Mouse (Mus musculus) neural tube, embryonic 11.5 days (tissue): ENCODE data around the gene Spaar. TPM values are rescaled to one million over a fixed set of nuclear protein-coding genes. Genes with fewer than 3 reads are reported as not detected.

Experiments
- ATAC-seq: fragments of 200-750 bp; cut with Nextera tagmentation; 2 replicates; pipeline ENCODE4 v1.8.0; 2017; ENCODE audit warnings: moderate number of reproducible peaks, mild to moderate bottlenecking, moderate TSS enrichment, moderate library complexity; ENCODE audit not compliant: insufficient read depth, low FRiP score, low TSS enrichment
- DNase-seq: peaks from one replicate; pipeline ENCODE4 v3.0.0-alpha.2; 2015; ENCODE audit warnings: low spot score
- H3K27ac ChIP-seq: fragments of 300-500 bp; sonication (generic); 2 replicates; pipeline ENCODE4 v1.5.1; 2014; ENCODE audit warnings: low read depth, mild to moderate bottlenecking, low read length
- H3K27me3 ChIP-seq: fragments of 300-500 bp; sonication (generic); 2 replicates; pipeline ENCODE4 v1.6.1; 2014; ENCODE audit warnings: mild to moderate bottlenecking, low read length, mixed read lengths; ENCODE audit not compliant: control insufficient read depth, insufficient read depth
- H3K36me3 ChIP-seq: fragments of 300-500 bp; sonication (generic); 2 replicates; pipeline ENCODE4 v1.6.1; 2014; ENCODE audit warnings: mild to moderate bottlenecking, low read length, moderate library complexity, mixed read lengths; ENCODE audit not compliant: control insufficient read depth, insufficient read depth
- H3K4me1 ChIP-seq: fragments of 300-500 bp; sonication (generic); 2 replicates; pipeline ENCODE4 v1.6.1; 2014; ENCODE audit warnings: low read length, mixed read lengths; ENCODE audit not compliant: control insufficient read depth, insufficient read depth
- H3K4me2 ChIP-seq: fragments of 300-500 bp; sonication (generic); 2 replicates; pipeline ENCODE4 v1.6.1; 2014; ENCODE audit warnings: low read depth, mild to moderate bottlenecking, moderate library complexity
- H3K4me3 ChIP-seq: fragments of 300-500 bp; sonication (generic); 2 replicates; pipeline ENCODE4 v1.5.1; 2014; ENCODE audit warnings: low read depth, low read length
- H3K9ac ChIP-seq: fragments of 300-500 bp; sonication (generic); 2 replicates; pipeline ENCODE4 v1.6.1; 2014; ENCODE audit warnings: mild to moderate bottlenecking, low read length
- H3K9me3 ChIP-seq: fragments of 300-500 bp; sonication (generic); 2 replicates; pipeline ENCODE4 v1.6.1; 2016; ENCODE audit warnings: low read length; ENCODE audit not compliant: control insufficient read depth
- WGBS: fragments of 180-500 bp; shearing (Covaris S2); extraction: QIAGEN DNeasy Blood & Tissue Kit; methylation state at CpG from one replicate; pipeline ENCODE4 v1.1.7; 2014; 5-methylcytosine and 5-hydroxymethylcytosine counted together
- polyA plus RNA-seq: library from polyadenylated mRNA; unstranded; fragments of >200 nt; fragmentation: Nextera tagmentation; extraction: Ambion mirVana; gene quantifications from 2 replicates; pipeline ENCODE4 v1.2.1, GENCODE M21; 2014

Spaar gene
- polyA plus RNA-seq, 1 experiment from 2014 or later: not detected

DNA sequence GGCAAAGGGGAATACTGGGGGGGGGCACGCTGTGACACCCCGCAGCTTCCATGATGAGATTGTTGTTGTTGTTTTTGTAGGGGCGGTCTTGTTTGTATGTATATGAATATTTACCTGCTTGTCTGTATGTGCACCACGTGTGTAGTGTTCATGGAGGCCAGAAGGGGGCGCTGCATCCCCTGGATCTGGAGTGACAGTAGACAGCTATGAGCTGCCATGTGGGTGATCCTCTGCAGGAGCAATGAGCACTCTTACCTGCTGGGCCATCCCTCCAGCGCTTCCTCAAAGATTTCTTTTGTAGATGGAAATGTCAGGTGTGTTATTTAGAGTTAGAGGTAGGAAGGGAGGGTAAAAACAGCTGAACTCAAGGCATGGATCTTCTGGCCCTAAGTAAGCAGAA, 26.4 kb upstream of the Spaar start:
- H3K36me3 ChIP-seq: no peaks in the 10 kb centered on the region
- no peaks in the 10 kb centered on the region for H3K9me3 ChIP-seq
- ATAC-seq (no peak), DNase-seq (no peak)
- no peak overlapping the region for H3K4me3 ChIP-seq
- H3K4me1 ChIP-seq: no peaks in the 10 kb centered on the region
- 74% methylated on average over 6 of the region's 6 CpGs for WGBS
- H3K9ac ChIP-seq: no peak overlapping the region
- H3K27ac ChIP-seq: no peak overlapping the region
- no peak overlapping the region for H3K4me2 ChIP-seq
- no peaks in the 10 kb centered on the region for H3K27me3 ChIP-seq

DNA sequence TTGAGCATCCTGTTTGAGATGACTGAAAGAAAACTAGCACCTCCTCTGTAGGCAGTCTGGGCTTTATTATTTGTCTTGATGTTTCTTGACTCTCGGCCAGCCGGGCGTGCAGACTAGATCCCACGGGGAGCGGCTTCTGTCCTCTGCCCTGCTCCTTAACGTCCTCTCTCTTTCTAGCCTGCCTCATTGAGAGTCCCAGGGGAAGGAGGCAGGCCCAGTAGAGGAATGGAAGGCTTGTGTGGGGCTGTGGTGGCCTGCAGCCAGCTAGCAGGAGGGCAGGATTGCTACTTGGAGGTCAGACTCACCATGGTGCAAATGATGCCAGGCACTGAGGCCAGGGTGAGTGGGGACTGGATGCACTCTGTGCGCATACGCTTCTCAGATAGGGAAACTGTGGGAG, 26.0 kb upstream of the Spaar start:
- Histone ChIP-seq H3K36me3 (no peaks in the 10 kb centered on the region), H3K27ac (no peak overlapping the region), H3K4me3 (no peak overlapping the region), H3K4me2 (no peak overlapping the region), H3K9ac (no peak overlapping the region), H3K27me3 (no peaks in the 10 kb centered on the region), H3K4me1 (no peaks in the 10 kb centered on the region), H3K9me3 (no peaks in the 10 kb centered on the region)
- 79% methylated on average over 8 of the region's 8 CpGs for WGBS
- DNase-seq: no peak
- ATAC-seq: no peak

DNA sequence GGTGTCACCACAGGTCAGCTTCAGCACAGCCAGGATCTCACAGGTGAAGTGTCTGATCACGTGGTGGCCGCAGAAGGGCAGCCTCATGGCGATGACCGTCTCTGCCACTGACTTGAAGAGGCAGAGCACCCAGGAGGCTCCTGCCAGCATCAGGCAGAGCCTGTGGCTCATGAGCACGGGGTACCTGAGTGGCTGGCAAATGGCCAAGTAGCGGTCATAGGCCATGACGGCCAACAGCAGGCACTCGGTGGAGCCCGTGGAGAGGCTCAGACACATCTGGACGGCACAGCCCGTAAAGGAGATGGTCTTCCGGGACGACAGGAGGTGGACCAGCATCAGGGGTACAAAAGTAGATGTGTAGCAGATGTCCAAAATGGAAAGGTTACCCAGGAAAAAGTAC, 23.8 kb upstream of the Spaar start:
- WGBS: 84% methylated on average over 13 of the region's 13 CpGs
- no peak overlapping the region for H3K4me2 ChIP-seq

DNA sequence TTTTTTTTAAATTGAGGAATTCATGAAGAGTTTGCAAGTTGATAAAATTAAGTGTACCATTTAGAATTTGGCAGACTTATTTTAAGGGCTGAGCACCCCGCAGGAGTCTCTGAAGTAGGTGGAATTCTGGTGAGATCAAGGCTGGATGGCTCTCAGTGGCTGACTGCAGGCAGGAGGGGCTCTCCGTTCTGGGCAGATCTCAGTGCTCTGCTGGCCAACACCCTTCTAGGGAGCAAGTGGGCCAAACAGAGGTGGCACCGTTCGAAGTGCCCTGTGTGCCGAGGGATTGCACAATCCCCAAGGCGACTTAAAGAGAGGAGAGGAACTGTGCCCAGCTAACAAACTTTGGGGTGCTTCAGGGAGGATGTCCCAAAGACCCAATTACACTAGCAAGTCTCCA, 20.0 kb upstream of the Spaar start, which contains the start of gene Olfr71:
Gene Olfr71, minus strand, starts transcription at position 387 of the 400 bp plus-strand sequence.
- no peaks in the 10 kb centered on the region for H3K27me3 ChIP-seq
- H3K4me2 ChIP-seq: no peak within 1 kb of the TSS
- H3K27ac ChIP-seq: no peak within 1 kb of the TSS
- DNase-seq (no peak), ATAC-seq (no peak)
- no peaks in the 10 kb centered on the region for H3K36me3 ChIP-seq
- 77% methylated on average over 6 of the region's 6 CpGs for WGBS
- H3K9me3 ChIP-seq: no peaks in the 10 kb centered on the region
- no peaks in the 10 kb centered on the region for H3K4me1 ChIP-seq
- H3K4me3 ChIP-seq: no peak within 1 kb of the TSS
- no peak within 1 kb of the TSS for H3K9ac ChIP-seq

More for the DNA sequence above, 23.8 kb upstream of the Spaar start:
- H3K4me3 ChIP-seq: no peak overlapping the region
- no peaks in the 10 kb centered on the region for H3K4me1 ChIP-seq
- no peaks in the 10 kb centered on the region for H3K9me3 ChIP-seq
- no peak for ATAC-seq
- H3K36me3 ChIP-seq: no peaks in the 10 kb centered on the region
- no peak overlapping the region for H3K9ac ChIP-seq
- no peak overlapping the region for H3K27ac ChIP-seq
- DNase-seq: no peak
- no peaks in the 10 kb centered on the region for H3K27me3 ChIP-seq

DNA sequence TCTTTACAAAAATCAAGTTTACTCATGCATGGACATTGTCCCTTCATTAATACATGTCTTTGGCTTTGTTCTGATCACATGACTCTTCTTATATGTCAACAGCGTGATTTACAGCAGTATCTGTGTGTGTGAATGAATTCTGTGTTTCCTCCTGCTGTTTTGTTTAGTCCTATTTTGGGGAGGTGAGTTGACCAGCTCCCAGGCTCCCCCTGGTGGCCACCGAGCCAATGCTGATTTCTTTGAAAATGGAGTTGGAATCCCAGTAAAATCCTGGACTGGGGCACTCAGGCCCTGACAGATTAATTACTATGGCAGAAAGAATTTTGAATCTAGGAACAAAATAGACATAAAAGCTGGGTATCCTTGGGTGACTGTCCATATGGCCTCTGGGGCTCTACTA, 18.0 kb upstream of the Spaar start:
- H3K4me1 ChIP-seq: no peaks in the 10 kb centered on the region
- no peak overlapping the region for H3K9ac ChIP-seq
- ATAC-seq: no peak
- no peak overlapping the region for H3K4me2 ChIP-seq
- no peaks in the 10 kb centered on the region for H3K36me3 ChIP-seq
- 7% methylated on average over 2 of the region's 2 CpGs for WGBS
- H3K9me3 ChIP-seq: no peaks in the 10 kb centered on the region
- no peaks in the 10 kb centered on the region for H3K27me3 ChIP-seq
- H3K27ac ChIP-seq: no peak overlapping the region
- peak; percentile 77 for DNase-seq
- no peak overlapping the region for H3K4me3 ChIP-seq

DNA sequence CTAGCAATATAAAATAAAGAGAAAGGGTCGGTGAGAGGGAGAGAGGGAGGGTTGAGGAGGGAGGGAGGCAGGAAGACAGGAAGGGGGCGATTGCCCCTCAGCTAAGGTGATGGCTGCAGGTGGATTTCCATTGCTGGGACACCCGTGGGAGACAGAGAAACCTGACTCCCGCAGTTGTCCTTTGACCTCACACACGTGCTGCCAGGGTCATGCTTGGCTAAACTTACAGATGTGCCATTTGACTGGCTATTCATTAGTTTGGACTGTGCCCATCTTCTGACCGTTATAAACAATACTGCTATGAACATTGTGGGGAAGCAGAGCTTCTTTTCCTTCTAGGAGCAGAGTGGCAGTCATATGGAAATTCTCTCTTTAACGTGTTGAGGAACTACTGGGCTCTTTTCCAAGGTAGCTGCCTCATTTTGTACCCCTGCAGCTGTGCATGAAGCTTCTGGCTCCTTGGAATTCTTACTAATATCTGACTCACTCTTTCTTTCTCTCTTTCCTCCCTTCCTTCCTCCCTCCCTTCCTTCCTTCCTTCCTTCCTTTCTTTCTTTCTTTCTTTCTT, 16.1 kb upstream of the Spaar start:
- no peak for DNase-seq
- Histone ChIP-seq H3K4me2 (no peak overlapping the region), H3K9me3 (no peaks in the 10 kb centered on the region), H3K4me3 (no peak overlapping the region), H3K4me1 (no peaks in the 10 kb centered on the region), H3K9ac (no peak overlapping the region), H3K36me3 (no peaks in the 10 kb centered on the region), H3K27me3 (no peaks in the 10 kb centered on the region), H3K27ac (no peak overlapping the region)
- 44% methylated on average over 7 of the region's 7 CpGs for WGBS
- no peak for ATAC-seq

DNA sequence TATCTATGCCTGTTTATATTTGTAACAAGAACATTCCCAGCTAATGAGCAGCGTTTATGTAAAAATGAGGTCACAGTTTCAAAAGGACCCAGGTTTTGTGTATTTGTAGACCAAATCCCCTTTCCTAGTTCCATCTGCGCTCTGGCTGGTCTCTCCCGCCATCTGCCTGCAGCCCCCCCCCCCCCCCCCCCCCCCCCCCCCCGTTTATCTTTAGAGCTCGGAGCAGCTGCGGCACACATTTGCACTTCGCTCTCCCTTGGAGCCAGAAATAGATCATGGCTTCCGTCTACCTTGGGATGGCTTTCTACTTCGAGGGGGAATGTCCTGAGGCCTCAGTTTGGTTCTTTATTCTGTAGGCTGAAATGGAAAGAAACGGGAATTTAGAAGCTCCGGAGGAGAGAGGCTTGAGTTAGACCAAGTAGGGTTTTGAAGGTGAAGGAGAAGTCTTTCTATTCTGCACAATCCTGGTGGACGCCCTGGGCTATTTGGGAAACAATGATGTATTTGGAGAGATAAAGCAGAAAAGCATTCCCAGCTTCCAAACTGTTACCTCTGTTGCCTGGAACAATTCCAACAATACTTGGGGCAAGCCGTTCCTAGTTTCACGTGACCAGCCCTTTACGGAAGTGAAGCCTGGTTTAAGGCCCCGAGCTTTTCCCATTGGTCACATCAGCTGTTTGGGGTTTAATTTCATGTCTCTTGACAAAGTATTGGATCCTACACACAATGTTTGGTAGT, 9.2 kb upstream of the Spaar start:
- ATAC-seq: no peak

DNA sequence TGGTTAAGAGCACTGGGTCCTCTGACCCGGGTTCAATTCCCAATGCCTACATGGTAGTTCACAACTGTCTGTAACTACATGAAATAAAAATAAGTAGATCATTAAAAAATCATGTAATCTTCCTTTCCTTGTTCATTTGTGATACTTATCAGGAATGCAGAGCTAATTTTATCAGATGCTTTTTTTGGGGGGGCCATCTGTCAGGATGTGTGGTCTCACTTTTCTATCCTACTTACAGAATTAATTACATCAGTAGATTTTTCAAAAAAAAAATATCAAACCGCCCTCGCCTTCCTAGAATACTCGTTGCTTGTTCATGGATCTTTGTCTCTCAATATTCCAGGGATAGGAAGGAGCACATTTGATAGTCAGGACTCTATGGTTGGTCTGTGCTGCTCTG, 7.6 kb upstream of the Spaar start:
- Histone ChIP-seq H3K4me1 (no peaks in the 10 kb centered on the region), H3K4me3 (no peak overlapping the region), H3K27ac (no peak overlapping the region), H3K36me3 (no peaks in the 10 kb centered on the region), H3K4me2 (no peak overlapping the region), H3K27me3 (no peaks in the 10 kb centered on the region), H3K9ac (no peak overlapping the region), H3K9me3 (no peaks in the 10 kb centered on the region)
- DNase-seq (no peak), ATAC-seq (no peak)
- WGBS: 89% methylated on average over 4 of the region's 4 CpGs

More for the DNA sequence above, 9.2 kb upstream of the Spaar start:
- 67% methylated on average over 15 of the region's 16 CpGs for WGBS
- Histone ChIP-seq H3K27ac (no peak overlapping the region), H3K4me1 (no peaks in the 10 kb centered on the region), H3K4me3 (no peak overlapping the region), H3K9me3 (no peaks in the 10 kb centered on the region), H3K4me2 (no peak overlapping the region), H3K27me3 (no peaks in the 10 kb centered on the region), H3K36me3 (no peaks in the 10 kb centered on the region), H3K9ac (no peak overlapping the region)
- DNase-seq: no peak

DNA sequence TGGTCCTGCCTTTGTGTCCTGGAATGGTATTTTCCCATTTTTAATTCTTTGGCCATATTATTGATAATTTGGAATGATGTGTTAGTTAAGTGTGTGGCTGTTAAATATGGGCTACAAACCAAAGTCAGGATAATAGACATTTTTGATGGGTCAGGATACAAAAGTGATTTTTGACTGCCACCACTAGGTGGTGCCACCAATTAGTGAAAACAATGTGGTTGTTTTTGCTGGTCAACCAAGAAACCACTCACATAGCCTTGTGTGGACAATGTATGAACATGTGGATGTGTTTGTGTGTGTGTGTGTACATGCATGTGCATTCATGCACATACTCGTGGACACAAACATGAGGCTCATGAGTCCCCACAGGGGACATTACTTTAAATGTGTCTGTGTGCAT, 5.1 kb upstream of the Spaar start:
- Histone ChIP-seq H3K9ac (no peak overlapping the region), H3K4me2 (no peak overlapping the region), H3K27me3 (no peaks in the 10 kb centered on the region), H3K36me3 (no peaks in the 10 kb centered on the region), H3K4me1 (no peaks in the 10 kb centered on the region), H3K4me3 (no peak overlapping the region), H3K27ac (no peak overlapping the region), H3K9me3 (no peaks in the 10 kb centered on the region)
- 30% methylated on average over 1 of the region's 1 CpGs for WGBS
- no peak for ATAC-seq
- no peak for DNase-seq
